9 mouse cellular contexts compared by ENCODE assay signal in genomic region chr5:140389647-140390046, GRCm38 (mm10). TPM values are rescaled to one million over a fixed set of nuclear protein-coding genes. Genes with fewer than 3 reads are reported as not detected.
A peak's percentile ranks its signal among the peaks of the same experiment; 100 is the strongest.
DNase-seq lines count a peak whose midpoint lies in the region; ATAC-seq and TF ChIP-seq lines count a peak whose summit lies in the region.
"Had no signal": no experiment of that assay in that cellular context is flagged by ENCODE, and none has a peak within 500 bp of the region (broad histone marks: within the 10 kb centered on the region; RNA-seq: fewer than 3 reads in every experiment).

No protein-coding gene starts in this region.

- H3K27ac ChIP-seq in left cerebral cortex, adult 2 months, result no peak overlapping the region
- no peak overlapping the region for H3K27ac ChIP-seq in embryonic facial prominence, embryonic 14.5 days (replicated peaks; ENCODE audit: low read depth, low read length)
- no peak overlapping the region for H3K27ac ChIP-seq in intestine, postnatal 0 days (ENCODE audit: low read depth, low read length)
- H3K27ac ChIP-seq in neural tube, embryonic 14.5 days (ENCODE audit: low read depth, low read length), result peak overlapping the region; percentile 28; the same call in 1 of the 2 replicates

- TF ChIP-seq CTCF in left cerebral cortex, adult 2 months (IDR thresholded peaks at IDR 0.05), result no peak
- no peak for TF ChIP-seq CTCF in intestine, postnatal 0 days (IDR thresholded peaks at IDR 0.05; ENCODE audit: low read depth)

- H3K4me2 ChIP-seq in embryonic facial prominence, embryonic 14.5 days (ENCODE audit: low read depth, low read length), result peak overlapping the region; percentile 99
- peak overlapping the region; percentile 93 for H3K4me2 ChIP-seq in intestine, postnatal 0 days (replicated peaks; ENCODE audit: low read depth)
- H3K4me2 ChIP-seq in neural tube, embryonic 14.5 days (ENCODE audit: low read depth, low read length), result peak overlapping the region; percentile 99

- WGBS in embryonic facial prominence, embryonic 14.5 days, result 49% methylated on average over 3 of the region's 3 CpGs
- 62% methylated on average over 3 of the region's 3 CpGs for WGBS in intestine, postnatal 0 days
- WGBS in neural tube, embryonic 14.5 days, result 56% methylated on average over 3 of the region's 3 CpGs

- peak overlapping the region; percentile 74 for H3K4me3 ChIP-seq in left cerebral cortex, adult 2 months
- H3K4me3 ChIP-seq in embryonic facial prominence, embryonic 14.5 days (ENCODE audit: low read depth, low read length), result peak overlapping the region; percentile 77
- 0 out of 2 replicates have a peak overlapping the region, but pooled peaks have one; percentile 55 for H3K4me3 ChIP-seq in intestine, postnatal 0 days (ENCODE audit: low read depth, low read length)
- peak overlapping the region; percentile 63 for H3K4me3 ChIP-seq in neural tube, embryonic 14.5 days (ENCODE audit: low read depth, low read length)

- ATAC-seq in embryonic facial prominence, embryonic 14.5 days (ENCODE audit: low read depth), result no peak; the same call in 1 of the 2 replicates
- ATAC-seq in intestine, postnatal 0 days, result no peak
- ATAC-seq in neural tube, embryonic 14.5 days (ENCODE audit: low read depth), result peak; percentile 25; the same call in 1 of the 2 replicates

- peaks cover 15% of the 10 kb centered on the region for H3K4me1 ChIP-seq in embryonic facial prominence, embryonic 14.5 days (ENCODE audit: control insufficient read depth, insufficient read depth, low read length)
- no peaks in the 10 kb centered on the region for H3K4me1 ChIP-seq in intestine, postnatal 0 days (replicated peaks; ENCODE audit: control insufficient read depth, insufficient read depth, low read length)
- H3K4me1 ChIP-seq in neural tube, embryonic 14.5 days (ENCODE audit: control insufficient read depth, insufficient read depth, low read length), result peaks cover 8% of the 10 kb centered on the region; the same call in 1 of the 2 replicates

- peak overlapping the region; percentile 53 for H3K9ac ChIP-seq in embryonic facial prominence, embryonic 14.5 days (ENCODE audit: low read depth, low read length)
- no peak overlapping the region for H3K9ac ChIP-seq in intestine, postnatal 0 days (ENCODE audit: low read depth, low read length)
- H3K9ac ChIP-seq in neural tube, embryonic 14.5 days (replicated peaks; ENCODE audit: low read depth, low read length), result no peak overlapping the region

- H3K27me3 ChIP-seq in embryonic facial prominence, embryonic 14.5 days (replicated peaks; ENCODE audit: control insufficient read depth, insufficient read depth, low read length), result no peaks in the 10 kb centered on the region
- H3K27me3 ChIP-seq in intestine, postnatal 0 days (replicated peaks; ENCODE audit: control insufficient read depth, insufficient read depth, low read length), result no peaks in the 10 kb centered on the region
- H3K27me3 ChIP-seq in neural tube, embryonic 14.5 days (ENCODE audit: control insufficient read depth, insufficient read depth, low read length), result no peaks in the 10 kb centered on the region

- intact Hi-C loops in left cerebral cortex, adult 2 months (cut with DNase I), result no loop called here
- intact Hi-C loops in left cerebral cortex, postnatal 14 days (cut with DNase I), result no loop called here

- H3K36me3 ChIP-seq in embryonic facial prominence, embryonic 14.5 days (ENCODE audit: control insufficient read depth, insufficient read depth, low read length), result no peaks in the 10 kb centered on the region
- H3K36me3 ChIP-seq in intestine, postnatal 0 days (ENCODE audit: control insufficient read depth, insufficient read depth), result no peaks in the 10 kb centered on the region
- H3K36me3 ChIP-seq in neural tube, embryonic 14.5 days (ENCODE audit: control insufficient read depth, insufficient read depth, low read length), result no peaks in the 10 kb centered on the region

- H3K9me3 ChIP-seq in embryonic facial prominence, embryonic 14.5 days (ENCODE audit: control insufficient read depth, low read length), result no peaks in the 10 kb centered on the region
- H3K9me3 ChIP-seq in intestine, postnatal 0 days (ENCODE audit: control insufficient read depth), result no peaks in the 10 kb centered on the region
- H3K9me3 ChIP-seq in neural tube, embryonic 14.5 days (ENCODE audit: control insufficient read depth, low read length), result no peaks in the 10 kb centered on the region

- no peak for DNase-seq in left cerebral cortex, adult 2 months (ENCODE audit: extremely low spot score in 1 of 2, low spot score in 2 of 2)
- no peak for DNase-seq in left cerebral cortex, postnatal 14 days (ENCODE audit: low spot score in 2 of 2)
- DNase-seq in embryonic facial prominence, embryonic 14.5 days (ENCODE audit: low spot score), result no peak
- DNase-seq in cerebellum, adult 8-10 months, result no peak
- no peak for DNase-seq in layer of hippocampus, adult 9-10 months (ENCODE audit: low spot score)
- DNase-seq in urinary bladder, postnatal 4 days (ENCODE audit: low spot score in 2 of 2), result no peak

RNA-seq across cellular contexts. Expression of gene Snx8, which starts 0.6 kb away (rescaled TPM):
- total RNA-seq in left cerebral cortex, adult 2 months (2021), result 10 to 100 TPM; 10.9 to 12.7 TPM
- total RNA-seq in left cerebral cortex, postnatal 14 days (2021), result 10 to 100 TPM; 15.7 to 18.8 TPM
- 10.7 and 11.2 TPM in 2 replicates for polyA plus RNA-seq in embryonic facial prominence, embryonic 14.5 days (2014; fragmentation: Nextera tagmentation; extraction: Ambion mirVana)
- polyA plus RNA-seq in intestine, postnatal 0 days (2015; fragmentation: Nextera tagmentation; extraction: Ambion mirVana), result 67.5 and 89.0 TPM in 2 replicates
- polyA plus RNA-seq in neural tube, embryonic 14.5 days (2014; fragmentation: Nextera tagmentation; extraction: Ambion mirVana), result 11.8 and 15.4 TPM in 2 replicates

RNA-seq across cellular contexts. Expression of gene Eif3b, which starts 29.5 kb away (rescaled TPM):
- 10 to 100 TPM; 91.5 to 92.9 TPM for total RNA-seq in left cerebral cortex, adult 2 months (2021)
- 100 to 1,000 TPM; 108 to 109 TPM for total RNA-seq in left cerebral cortex, postnatal 14 days (2021)
- polyA plus RNA-seq in embryonic facial prominence, embryonic 14.5 days (2014; fragmentation: Nextera tagmentation; extraction: Ambion mirVana), result 130 and 143 TPM in 2 replicates
- polyA plus RNA-seq in intestine, postnatal 0 days (2015; fragmentation: Nextera tagmentation; extraction: Ambion mirVana), result 52.3 and 54.6 TPM in 2 replicates
- 83.9 and 102 TPM in 2 replicates for polyA plus RNA-seq in neural tube, embryonic 14.5 days (2014; fragmentation: Nextera tagmentation; extraction: Ambion mirVana)

RNA-seq across cellular contexts. Expression of gene Gm4869, which starts 55.8 kb away (rescaled TPM):
- not detected for total RNA-seq in left cerebral cortex, adult 2 months (2021)
- not detected for total RNA-seq in left cerebral cortex, postnatal 14 days (2021)
- 0.06 and 0.07 TPM in 2 replicates for polyA plus RNA-seq in embryonic facial prominence, embryonic 14.5 days (2014; fragmentation: Nextera tagmentation; extraction: Ambion mirVana)
- polyA plus RNA-seq in intestine, postnatal 0 days (2015; fragmentation: Nextera tagmentation; extraction: Ambion mirVana), result 0.05 TPM in 1 of 2 replicates, not detected in the other
- polyA plus RNA-seq in neural tube, embryonic 14.5 days (2014; fragmentation: Nextera tagmentation; extraction: Ambion mirVana), result not detected in 2 replicates
- polyA plus RNA-seq: activated CD4-positive, CD25-positive, alpha-beta regulatory T cell, adult 4 months had no signal

RNA-seq across cellular contexts. Expression of gene Mrm2, which starts 57.9 kb away (rescaled TPM):
- total RNA-seq in left cerebral cortex, adult 2 months (2021), result 10 to 100 TPM in 1 of 2 experiments, 1 to 10 TPM in 1; 9.1 to 11.1 TPM
- 10 to 100 TPM in 1 of 2 experiments, 1 to 10 TPM in 1; 9.7 to 11.2 TPM for total RNA-seq in left cerebral cortex, postnatal 14 days (2021)
- polyA plus RNA-seq in embryonic facial prominence, embryonic 14.5 days (2014; fragmentation: Nextera tagmentation; extraction: Ambion mirVana), result 18.0 and 19.9 TPM in 2 replicates
- polyA plus RNA-seq in intestine, postnatal 0 days (2015; fragmentation: Nextera tagmentation; extraction: Ambion mirVana), result 11.2 and 13.7 TPM in 2 replicates
- 22.3 and 22.7 TPM in 2 replicates for polyA plus RNA-seq in neural tube, embryonic 14.5 days (2014; fragmentation: Nextera tagmentation; extraction: Ambion mirVana)
